Comparison of ENCODE assay signal across 12 mouse cellular contexts in the genomic region with DNA sequence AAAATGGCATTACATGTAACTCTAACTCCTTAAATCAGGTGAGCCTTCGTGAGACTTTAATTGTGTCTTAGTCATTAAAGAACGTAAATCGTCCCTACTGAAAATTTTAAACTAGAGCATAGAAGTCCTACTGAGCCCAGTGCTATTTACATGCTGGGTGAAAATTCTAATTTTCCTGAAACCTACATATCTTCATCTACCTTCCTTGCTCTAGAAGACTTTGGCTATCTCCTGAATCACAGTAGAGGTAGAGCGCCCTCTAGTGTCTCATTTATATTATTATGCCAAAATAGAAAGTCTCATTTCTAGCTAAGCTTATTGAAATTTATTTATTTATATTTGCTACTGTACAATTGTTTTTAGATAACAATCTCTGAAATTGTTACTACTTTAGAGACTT. TPM values are rescaled to one million over a fixed set of nuclear protein-coding genes. Genes with fewer than 3 reads are reported as not detected.
DNase-seq lines count a peak whose midpoint lies in the region; ATAC-seq and TF ChIP-seq lines count a peak whose summit lies in the region.
"Had no signal": no experiment of that assay in that cellular context is flagged by ENCODE, and none has a peak within 500 bp of the region (broad histone marks: within the 10 kb centered on the region; RNA-seq: fewer than 3 reads in every experiment).

No protein-coding gene starts in this region.

- no peaks in the 10 kb centered on the region for H3K4me1 ChIP-seq in hindbrain, embryonic 11.5 days (replicated peaks; ENCODE audit: control insufficient read depth, insufficient read depth, low read length)
- no peaks in the 10 kb centered on the region for H3K4me1 ChIP-seq in hindbrain, embryonic 12.5 days
- H3K4me1 ChIP-seq in midbrain, embryonic 14.5 days (ENCODE audit: control insufficient read depth, insufficient read depth, low read length) = no peaks in the 10 kb centered on the region
- H3K4me1 ChIP-seq in midbrain, embryonic 16.5 days (ENCODE audit: control insufficient read depth, insufficient read depth, low read length) = no peaks in the 10 kb centered on the region
- H3K4me1 ChIP-seq in stomach, postnatal 0 days (replicated peaks; ENCODE audit: control insufficient read depth, insufficient read depth) = no peaks in the 10 kb centered on the region

- no peaks in the 10 kb centered on the region for H3K36me3 ChIP-seq in hindbrain, embryonic 11.5 days (ENCODE audit: control insufficient read depth, insufficient read depth, low read length)
- no peaks in the 10 kb centered on the region for H3K36me3 ChIP-seq in hindbrain, embryonic 12.5 days
- no peaks in the 10 kb centered on the region for H3K36me3 ChIP-seq in midbrain, embryonic 14.5 days (ENCODE audit: control insufficient read depth, insufficient read depth, low read length)
- H3K36me3 ChIP-seq in midbrain, embryonic 16.5 days (ENCODE audit: control insufficient read depth, insufficient read depth, low read length) = no peaks in the 10 kb centered on the region
- no peaks in the 10 kb centered on the region for H3K36me3 ChIP-seq in stomach, postnatal 0 days (ENCODE audit: control insufficient read depth, insufficient read depth, low read length)

- H3K4me3 ChIP-seq in hindbrain, embryonic 11.5 days (ENCODE audit: low read depth, low read length) = no peak overlapping the region
- H3K4me3 ChIP-seq in hindbrain, embryonic 12.5 days = no peak overlapping the region
- H3K4me3 ChIP-seq in midbrain, embryonic 14.5 days (replicated peaks; ENCODE audit: low read depth, low read length) = no peak overlapping the region
- H3K4me3 ChIP-seq in midbrain, embryonic 16.5 days (ENCODE audit: low read depth, low read length) = no peak overlapping the region
- H3K4me3 ChIP-seq in stomach, postnatal 0 days (ENCODE audit: low read depth, low read length) = no peak overlapping the region

- H3K4me2 ChIP-seq in hindbrain, embryonic 11.5 days (replicated peaks; ENCODE audit: low read depth, low read length) = no peak overlapping the region
- H3K4me2 ChIP-seq in hindbrain, embryonic 12.5 days (replicated peaks) = no peak overlapping the region
- no peak overlapping the region for H3K4me2 ChIP-seq in midbrain, embryonic 14.5 days (ENCODE audit: low read length)
- H3K4me2 ChIP-seq in midbrain, embryonic 16.5 days (ENCODE audit: low read length) = no peak overlapping the region
- no peak overlapping the region for H3K4me2 ChIP-seq in stomach, postnatal 0 days (replicated peaks; ENCODE audit: low read depth)

- H3K27me3 ChIP-seq in hindbrain, embryonic 11.5 days (ENCODE audit: control insufficient read depth, insufficient read depth, low read length) = no peaks in the 10 kb centered on the region
- H3K27me3 ChIP-seq in hindbrain, embryonic 12.5 days = no peaks in the 10 kb centered on the region
- no peaks in the 10 kb centered on the region for H3K27me3 ChIP-seq in midbrain, embryonic 14.5 days (ENCODE audit: control insufficient read depth, insufficient read depth, low read length)
- no peaks in the 10 kb centered on the region for H3K27me3 ChIP-seq in midbrain, embryonic 16.5 days (ENCODE audit: control insufficient read depth, insufficient read depth, low read depth, low read length)
- H3K27me3 ChIP-seq in stomach, postnatal 0 days (ENCODE audit: control insufficient read depth, insufficient read depth, low read length) = no peaks in the 10 kb centered on the region

- no peak for ATAC-seq in hindbrain, embryonic 11.5 days (ENCODE audit: low FRiP score)
- ATAC-seq in hindbrain, embryonic 12.5 days (ENCODE audit: low FRiP score) = no peak
- no peak for ATAC-seq in midbrain, embryonic 14.5 days (ENCODE audit: low FRiP score, low TSS enrichment)
- no peak for ATAC-seq in midbrain, embryonic 16.5 days
- no peak for ATAC-seq in stomach, postnatal 0 days (ENCODE audit: low FRiP score, low TSS enrichment)

- WGBS in hindbrain, embryonic 11.5 days = 51% methylated on average over 4 of the region's 4 CpGs
- WGBS in hindbrain, embryonic 12.5 days = 62% methylated on average over 4 of the region's 4 CpGs
- 52% methylated on average over 4 of the region's 4 CpGs for WGBS in midbrain, embryonic 14.5 days
- WGBS in midbrain, embryonic 16.5 days = 56% methylated on average over 4 of the region's 4 CpGs
- 63% methylated on average over 4 of the region's 4 CpGs for WGBS in stomach, postnatal 0 days

- TF ChIP-seq EP300 in stomach, postnatal 0 days (optimal IDR thresholded peaks at IDR 0.05) = no peak

- H3K9me3 ChIP-seq in hindbrain, embryonic 11.5 days (ENCODE audit: control insufficient read depth, low read length) = no peaks in the 10 kb centered on the region
- H3K9me3 ChIP-seq in hindbrain, embryonic 12.5 days (replicated peaks) = no peaks in the 10 kb centered on the region
- H3K9me3 ChIP-seq in midbrain, embryonic 14.5 days (ENCODE audit: control insufficient read depth, low read length) = no peaks in the 10 kb centered on the region
- no peaks in the 10 kb centered on the region for H3K9me3 ChIP-seq in midbrain, embryonic 16.5 days (replicated peaks; ENCODE audit: control insufficient read depth, low read length, poor library complexity, severe bottlenecking)
- H3K9me3 ChIP-seq in stomach, postnatal 0 days (ENCODE audit: control insufficient read depth, low read length) = no peaks in the 10 kb centered on the region

- peak; percentile 61 for DNase-seq in hindbrain, embryonic 11.5 days (ENCODE audit: low spot score)
- peak; percentile 87 for DNase-seq in midbrain, embryonic 14.5 days
- DNase-seq in embryo, embryonic 10 days (ENCODE audit: low spot score) = peak; percentile 78
- DNase-seq in stomach, postnatal 0 days (ENCODE audit: low spot score) = no peak
- no peak for DNase-seq in heart, adult 11 months
- DNase-seq in kidney, adult 18-20 months = no peak
- DNase-seq: adrenal gland, postnatal 25 days had no signal

- H3K9ac ChIP-seq in hindbrain, embryonic 11.5 days (ENCODE audit: low read depth, low read length) = no peak overlapping the region
- H3K9ac ChIP-seq in hindbrain, embryonic 12.5 days = no peak overlapping the region
- H3K9ac ChIP-seq in midbrain, embryonic 14.5 days (replicated peaks; ENCODE audit: low read length) = no peak overlapping the region
- H3K9ac ChIP-seq in midbrain, embryonic 16.5 days (ENCODE audit: low read depth, low read length) = no peak overlapping the region
- H3K9ac ChIP-seq in stomach, postnatal 0 days (ENCODE audit: low read length) = no peak overlapping the region

- H3K27ac ChIP-seq in hindbrain, embryonic 11.5 days (ENCODE audit: low read depth, low read length) = no peak overlapping the region
- no peak overlapping the region for H3K27ac ChIP-seq in hindbrain, embryonic 12.5 days
- no peak overlapping the region for H3K27ac ChIP-seq in midbrain, embryonic 14.5 days (replicated peaks; ENCODE audit: low read depth, low read length)
- H3K27ac ChIP-seq in midbrain, embryonic 16.5 days (ENCODE audit: low read length) = no peak overlapping the region
- no peak overlapping the region for H3K27ac ChIP-seq in stomach, postnatal 0 days (replicated peaks)

- peak; percentile 82 for TF ChIP-seq CTCF in stomach, postnatal 0 days (IDR thresholded peaks at IDR 0.05; ENCODE audit: low read depth)

RNA-seq across cellular contexts. Expression of a gene that starts 24.2 kb away (rescaled TPM):
- not detected in 2 replicates for polyA plus RNA-seq in hindbrain, embryonic 11.5 days (2014; fragmentation: Nextera tagmentation; extraction: Ambion mirVana)
- polyA plus RNA-seq in hindbrain, embryonic 12.5 days (2016; fragmentation: Nextera tagmentation; extraction: Ambion mirVana) = not detected in 2 replicates
- polyA plus RNA-seq in midbrain, embryonic 14.5 days (2014; fragmentation: Nextera tagmentation; extraction: Ambion mirVana) = not detected in 2 replicates
- not detected in 2 replicates for polyA plus RNA-seq in midbrain, embryonic 16.5 days (2015; fragmentation: Nextera tagmentation; extraction: Ambion mirVana)
- not detected in 2 replicates for polyA plus RNA-seq in stomach, postnatal 0 days (2015; fragmentation: Nextera tagmentation; extraction: Ambion mirVana)
- polyA plus RNA-seq: frontal cortex, adult 2 months; kidney, embryonic 16.5 days; stomach, embryonic 16.5 days had no signal

RNA-seq across cellular contexts. Expression of a gene that starts 47.2 kb away (rescaled TPM):
- polyA plus RNA-seq in hindbrain, embryonic 11.5 days (2014; fragmentation: Nextera tagmentation; extraction: Ambion mirVana) = 84.5 and 97.9 TPM in 2 replicates
- 86.6 and 97.0 TPM in 2 replicates for polyA plus RNA-seq in hindbrain, embryonic 12.5 days (2016; fragmentation: Nextera tagmentation; extraction: Ambion mirVana)
- polyA plus RNA-seq in midbrain, embryonic 14.5 days (2014; fragmentation: Nextera tagmentation; extraction: Ambion mirVana) = 58.9 and 80.5 TPM in 2 replicates
- polyA plus RNA-seq in midbrain, embryonic 16.5 days (2015; fragmentation: Nextera tagmentation; extraction: Ambion mirVana) = 64.7 and 69.4 TPM in 2 replicates
- 48.6 and 50.2 TPM in 2 replicates for polyA plus RNA-seq in stomach, postnatal 0 days (2015; fragmentation: Nextera tagmentation; extraction: Ambion mirVana)

Comparison
In these comparisons a context has a peak if more than half of its experiments do, and no peak if none do; other contexts are left out.
1. DNase-seq: peak in hindbrain, embryonic 11.5 days (single experiment), midbrain, embryonic 14.5 days (single experiment) and embryo, embryonic 10 days (single experiment); none in stomach, postnatal 0 days (single experiment), heart, adult 11 months (single experiment) and kidney, adult 18-20 months (single experiment).